Mouse (Mus musculus): Measurements from ENCODE around the gene Olfr1367. TPM values are rescaled to one million over a fixed set of nuclear protein-coding genes. Genes with fewer than 3 reads are reported as not detected.
"Not testable (repeated sequence)": the region's sequence is repeated elsewhere in the genome, so short reads cannot be mapped to it uniquely, and the experiment has no call there.

Gene Olfr1367
- polyA plus RNA-seq, 1 experiment = not detected

DNA sequence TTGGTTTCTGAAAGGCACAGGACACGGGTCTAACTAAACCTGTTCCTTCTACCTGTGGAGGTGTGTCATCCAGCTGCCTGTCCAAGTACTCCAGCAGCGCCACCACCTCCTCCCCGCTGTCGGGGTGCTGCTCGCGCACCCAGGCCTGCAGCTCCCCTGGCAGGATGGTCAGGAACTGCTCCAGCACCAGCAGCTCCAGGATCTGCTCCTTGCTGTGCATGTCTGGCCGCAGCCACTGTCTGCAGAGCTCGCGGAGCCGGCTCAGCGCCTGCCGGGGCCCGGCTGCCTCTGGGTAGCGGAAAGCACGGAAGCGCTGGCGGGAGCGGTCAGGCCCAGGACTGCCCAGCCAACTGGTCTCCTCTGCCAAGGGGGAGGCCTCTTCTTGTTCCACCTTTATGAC, 49.3 kb downstream of the Olfr1367 start:
- DNase-seq (ENCODE audit: low read depth) = not testable (repeated sequence)

DNA sequence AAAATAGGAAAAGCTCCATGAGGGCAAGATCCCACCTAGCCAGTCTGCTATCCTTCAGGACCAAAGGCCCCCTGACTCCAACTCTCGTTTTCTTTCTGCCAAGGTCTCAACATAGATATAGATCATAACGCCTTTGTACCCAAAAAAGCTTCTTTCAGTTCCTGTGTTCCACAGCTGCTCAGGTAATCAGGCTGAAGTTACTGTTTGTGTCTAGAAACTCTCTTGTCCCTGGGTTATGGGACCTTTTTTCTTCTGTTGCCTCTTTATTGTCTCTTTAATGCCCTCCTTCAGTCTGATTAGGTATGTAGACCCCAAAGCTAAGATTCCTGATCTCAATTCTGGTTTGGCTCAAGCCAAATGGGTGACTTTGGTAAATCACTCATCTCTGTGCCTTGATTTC, 50.8 kb downstream of the Olfr1367 start:
- no peak for DNase-seq (ENCODE audit: low read depth)

Other genes starting within 250 kb of the Olfr1367 start
- gene Olfr1369-ps1, start 235.4 kb upstream of the Olfr1367 start, polyA plus RNA-seq (2012; rRNA removed) = not detected in 2 replicates
- gene Olfr263, start 217.3 kb upstream of the Olfr1367 start, polyA plus RNA-seq (2012; rRNA removed) = not detected in 2 replicates
- not detected in 2 replicates for gene Olfr1368, start 201.0 kb upstream of the Olfr1367 start, polyA plus RNA-seq (2012; rRNA removed)
- gene Trim27, start 167.5 kb upstream of the Olfr1367 start, polyA plus RNA-seq (2012; rRNA removed) = 44.6 and 55.3 TPM in 2 replicates
- gene Gpx5, start 54.2 kb upstream of the Olfr1367 start, polyA plus RNA-seq (2012; rRNA removed) = 7,749 and 11,313 TPM in 2 replicates
- 30.8 and 58.3 TPM in 2 replicates for gene Gpx6, start 34.8 kb upstream of the Olfr1367 start, polyA plus RNA-seq (2012; rRNA removed)
- gene Zscan12, start 15.9 kb downstream of the Olfr1367 start, polyA plus RNA-seq (2012; rRNA removed) = 1.9 and 2.3 TPM in 2 replicates
- 24.0 and 29.1 TPM in 2 replicates for gene Zkscan3, start 55.8 kb downstream of the Olfr1367 start, polyA plus RNA-seq (2012; rRNA removed)
- gene Pgbd1, start 94.1 kb downstream of the Olfr1367 start, polyA plus RNA-seq (2012; rRNA removed) = 0.81 and 1.2 TPM in 2 replicates
- gene Zscan26, start 106.8 kb downstream of the Olfr1367 start, polyA plus RNA-seq (2012; rRNA removed) = 22.6 and 23.8 TPM in 2 replicates
- 0.74 and 0.86 TPM in 2 replicates for gene Nkapl, start 121.6 kb downstream of the Olfr1367 start, polyA plus RNA-seq (2012; rRNA removed)
- gene Zkscan4, start 132.0 kb downstream of the Olfr1367 start, polyA plus RNA-seq (2012; rRNA removed) = 1.7 and 2.0 TPM in 2 replicates
- 0.76 TPM in 1 of 2 replicates, not detected in the other for gene Gm10065, start 132.5 kb downstream of the Olfr1367 start, polyA plus RNA-seq (2012; rRNA removed)
- gene AK157302, start 148.3 kb downstream of the Olfr1367 start, polyA plus RNA-seq (2012; rRNA removed) = 0.27 and 0.50 TPM in 2 replicates
- gene Gm11273, start 154.5 kb downstream of the Olfr1367 start, polyA plus RNA-seq (2012; rRNA removed) = 12.7 and 15.5 TPM in 2 replicates
- gene Zkscan8, start 184.2 kb downstream of the Olfr1367 start, polyA plus RNA-seq (2012; rRNA removed) = 6.2 and 6.3 TPM in 2 replicates
- gene Olfr1366, start 195.9 kb downstream of the Olfr1367 start, polyA plus RNA-seq (2012; rRNA removed) = not detected in 2 replicates
- gene Olfr1535, start 213.0 kb downstream of the Olfr1367 start, polyA plus RNA-seq (2012; rRNA removed) = not detected in 2 replicates
- gene Olfr1364, start 234.8 kb downstream of the Olfr1367 start, polyA plus RNA-seq (2012; rRNA removed) = not detected in 2 replicates